Mouse (Mus musculus): ENCODE measurements around the gene Ttc8. TPM values are rescaled to one million over a fixed set of nuclear protein-coding genes. Genes with fewer than 3 reads are reported as not detected.

Ttc8 gene
- total and polyA plus RNA-seq, 3 experiments = not detected

DNA sequence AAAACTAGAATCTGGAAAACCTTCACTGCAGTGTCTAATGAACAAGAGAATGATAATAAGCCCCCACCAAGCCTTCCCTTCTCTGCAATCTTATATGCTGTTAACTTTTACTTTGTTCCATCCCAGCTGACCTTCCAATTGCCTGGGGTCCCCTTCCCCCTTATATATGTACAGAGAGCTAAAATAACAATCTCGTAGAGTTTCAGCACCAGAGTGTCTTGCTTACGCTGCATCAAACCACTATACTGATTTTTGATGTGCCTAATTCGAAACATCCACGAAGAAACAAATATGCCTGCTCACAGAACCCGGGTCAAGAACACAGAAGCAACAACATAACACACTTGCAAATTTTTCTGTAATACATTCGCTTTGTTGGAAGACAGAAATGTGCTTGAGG lies 20.7 kb upstream of the Ttc8 start:
- Histone ChIP-seq H3K36me3 (ENCODE audit: control insufficient read depth in 1 of 2, insufficient read depth in 2 of 2, low read length in 2 of 2) (peaks cover 0 to 3% of the 10 kb centered on the region in 2 experiments; a peak in 1 of 4 replicates), H3K27ac (ENCODE audit: control insufficient read depth, low read depth, low read length) (no peak overlapping the region), H3K4me1 (ENCODE audit: control insufficient read depth in 1 of 2, insufficient read depth in 2 of 2, low read length in 2 of 2) (peaks cover 0 to 5% of the 10 kb centered on the region in 2 experiments; a peak in 1 of 4 replicates), H3K9ac (ENCODE audit: control insufficient read depth, low read depth, low read length, poor library complexity, severe bottlenecking) (no peak overlapping the region), H3K79me2 (ENCODE audit: control insufficient read depth, insufficient read depth, low read length, poor library complexity) (no peaks in the 10 kb centered on the region; the same call in 1 of the 2 replicates), H3K9me3 (replicated peaks; ENCODE audit: insufficient read depth, low read length) (no peaks in the 10 kb centered on the region), H3K4me3 (ENCODE audit: control insufficient read depth in 1 of 2, insufficient read depth in 1 of 2, low read depth in 2 of 2, low read length in 2 of 2) (peak overlapping the region in 1 of 2 experiments; percentile 78; a peak in 2 of 4 replicates), H3K27me3 (ENCODE audit: control insufficient read depth in 1 of 2, insufficient read depth in 2 of 2, low read length in 2 of 2) (peaks cover 2 to 4% of the 10 kb centered on the region in 2 experiments; a peak in 2 of 4 replicates)
- no peak for DNase-seq (ENCODE audit: low read depth, low spot score)
- TF ChIP-seq TAL1 (IDR thresholded peaks at IDR 0.05; ENCODE audit: low read length) (no peak), TBP (IDR thresholded peaks at IDR 0.05; ENCODE audit: low read depth, low read length) (no peak), POLR2AphosphoS5 (IDR thresholded peaks at IDR 0.05; ENCODE audit: borderline replicate concordance, low read depth, low read length) (no peak), NRF1 (IDR thresholded peaks at IDR 0.05; ENCODE audit: insufficient read depth, low read depth, low read length, poor library complexity, severe bottlenecking) (no peak), ZMIZ1 (IDR thresholded peaks at IDR 0.05; ENCODE audit: low read depth, low read length) (no peak), ETS1 (IDR thresholded peaks at IDR 0.05; ENCODE audit: low read depth, low read length) (no peak), MAX (IDR thresholded peaks at IDR 0.05; ENCODE audit: low read length) (no peak), MYC (IDR thresholded peaks at IDR 0.05; ENCODE audit: low read depth, low read length) (no peak), EP300 (IDR thresholded peaks at IDR 0.05; ENCODE audit: low read depth in 1 of 2, low read length in 2 of 2) (no peak), CHD2 (IDR thresholded peaks at IDR 0.05; ENCODE audit: low read length) (no peak), ZC3H11A (IDR thresholded peaks at IDR 0.05; ENCODE audit: low read depth, low read length) (no peak), SMC3 (IDR thresholded peaks at IDR 0.05; ENCODE audit: low read depth, low read length) (no peak), USF2 (IDR thresholded peaks at IDR 0.05; ENCODE audit: borderline replicate concordance in 1 of 2, insufficient read depth in 1 of 2, low read depth in 1 of 2, low read length in 2 of 2) (no peak)

GRCm38 (mm10) chr12:98900341-98900880 lies 20.0 kb upstream of the Ttc8 start:
- H3K9me3 ChIP-seq (replicated peaks; ENCODE audit: insufficient read depth, low read length) = no peaks in the 10 kb centered on the region
- H3K27me3 ChIP-seq (ENCODE audit: control insufficient read depth in 1 of 2, insufficient read depth in 2 of 2, low read length in 2 of 2) = peaks cover 3 to 4% of the 10 kb centered on the region in 2 experiments; a peak in 2 of 4 replicates
- peaks cover 0 to 3% of the 10 kb centered on the region in 2 experiments; a peak in 1 of 4 replicates for H3K36me3 ChIP-seq (ENCODE audit: control insufficient read depth in 1 of 2, insufficient read depth in 2 of 2, low read length in 2 of 2)
- peak overlapping the region; percentile 84 for H3K9ac ChIP-seq (ENCODE audit: control insufficient read depth, low read depth, low read length, poor library complexity, severe bottlenecking)
- H3K79me2 ChIP-seq (ENCODE audit: control insufficient read depth, insufficient read depth, low read length, poor library complexity) = no peaks in the 10 kb centered on the region; the same call in 1 of the 2 replicates
- TF ChIP-seq GATA1 (IDR thresholded peaks at IDR 0.05; ENCODE audit: low read depth, low read length) (0 out of 2 replicates have a peak, but pooled peaks have one; percentile 10), EP300 (IDR thresholded peaks at IDR 0.05; ENCODE audit: low read depth in 1 of 2, low read length in 2 of 2) (no peak)
- peak overlapping the region; percentile 65 to 78 for H3K4me3 ChIP-seq (ENCODE audit: control insufficient read depth in 1 of 2, insufficient read depth in 1 of 2, low read depth in 2 of 2, low read length in 2 of 2)
- H3K4me1 ChIP-seq (ENCODE audit: control insufficient read depth in 1 of 2, insufficient read depth in 2 of 2, low read length in 2 of 2) = peaks cover 0 to 5% of the 10 kb centered on the region in 2 experiments; a peak in 1 of 4 replicates
- no peak overlapping the region for H3K27ac ChIP-seq (ENCODE audit: control insufficient read depth, low read depth, low read length)
- DNase-seq (ENCODE audit: low read depth, low spot score) = peak; percentile 40

All from MEL (cell line).